Mouse (Mus musculus): Measurements from ENCODE around the gene Lgr4. TPM values are rescaled to one million over a fixed set of nuclear protein-coding genes. Genes with fewer than 3 reads are reported as not detected.

The Lgr4 gene
- total and polyA plus RNA-seq, 2 experiments from 2014 or later: 10.9 to 49.7 TPM

DNA sequence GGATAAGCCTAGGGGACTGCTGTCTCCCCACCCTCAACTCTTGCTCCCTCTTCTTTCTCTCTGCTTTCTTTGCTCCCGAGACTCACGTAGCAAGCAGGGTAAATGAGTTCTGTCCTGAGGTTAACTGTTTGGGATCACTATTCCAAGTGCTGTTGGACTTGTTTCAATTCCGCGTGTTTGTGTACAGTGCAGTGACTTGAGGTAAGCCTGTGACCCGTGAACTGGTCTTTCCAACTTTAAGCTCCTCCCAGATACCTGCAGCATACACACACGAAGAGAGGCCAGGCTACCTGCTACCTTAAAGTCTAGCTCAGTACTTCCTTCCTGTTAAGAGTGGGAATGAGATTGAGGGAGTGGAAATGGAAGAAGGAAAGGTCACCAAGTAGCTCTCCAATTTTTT, 66.0 kb downstream of the Lgr4 start:
- Histone ChIP-seq H3K4me2 (ENCODE audit: low read depth, low read length) (no peak overlapping the region), H3K9ac (replicated peaks; ENCODE audit: low read depth, low read length) (no peak overlapping the region), H3K27ac (ENCODE audit: low read depth) (no peak overlapping the region), H3K9me3 (replicated peaks; ENCODE audit: control insufficient read depth, low read length) (no peaks in the 10 kb centered on the region), H3K27me3 (ENCODE audit: control insufficient read depth, insufficient read depth, low read length) (no peaks in the 10 kb centered on the region), H3K36me3 (replicated peaks; ENCODE audit: control insufficient read depth, insufficient read depth, low read length) (no peaks in the 10 kb centered on the region), H3K4me3 (ENCODE audit: low read depth, low read length) (no peak overlapping the region), H3K4me1 (ENCODE audit: control insufficient read depth, insufficient read depth) (peaks cover 57% of the 10 kb centered on the region)
- TF ChIP-seq EP300 (IDR thresholded peaks at IDR 0.05; ENCODE audit: low read depth): no peak
- ATAC-seq (ENCODE audit: insufficient read depth, low read depth) (no peak), DNase-seq (ENCODE audit: low spot score) (no peak)
- 86% methylated on average over 6 of the region's 6 CpGs for WGBS

DNA sequence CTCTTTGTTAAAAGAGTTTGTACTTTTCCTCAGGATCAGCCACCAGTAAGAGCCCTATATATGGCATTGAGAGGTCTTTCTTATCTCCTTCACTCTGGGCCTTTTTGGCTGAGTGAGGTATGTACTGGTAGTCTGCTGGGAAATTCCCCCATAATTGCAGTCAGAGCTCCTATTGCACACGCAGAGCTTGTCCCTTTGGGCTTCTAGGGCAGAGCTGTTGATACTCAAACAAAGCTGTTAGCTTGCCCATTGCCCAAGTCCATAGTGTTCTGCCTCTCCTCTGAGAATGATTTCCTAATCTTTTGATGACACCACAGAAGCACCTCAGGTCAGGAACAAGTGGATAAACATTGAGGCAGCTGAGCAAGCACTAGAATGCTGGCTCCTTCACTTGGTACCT, 67.5 kb downstream of the Lgr4 start:
- peaks cover 65% of the 10 kb centered on the region for H3K4me1 ChIP-seq (ENCODE audit: control insufficient read depth, insufficient read depth)
- ATAC-seq (ENCODE audit: insufficient read depth, low read depth) (peak; percentile 68; the same call in 1 of the 2 replicates), DNase-seq (ENCODE audit: low spot score) (peak; percentile 60)
- TF ChIP-seq CTCF (IDR thresholded peaks at IDR 0.05; ENCODE audit: low read depth) (no peak), EP300 (IDR thresholded peaks at IDR 0.05; ENCODE audit: low read depth) (no peak)
- no peaks in the 10 kb centered on the region for H3K27me3 ChIP-seq (ENCODE audit: control insufficient read depth, insufficient read depth, low read length)
- H3K36me3 ChIP-seq (replicated peaks; ENCODE audit: control insufficient read depth, insufficient read depth, low read length): no peaks in the 10 kb centered on the region
- no peaks in the 10 kb centered on the region for H3K9me3 ChIP-seq (replicated peaks; ENCODE audit: control insufficient read depth, low read length)
- H3K27ac ChIP-seq (ENCODE audit: low read depth): peak overlapping the region; percentile 52
- H3K4me2 ChIP-seq (ENCODE audit: low read depth, low read length): no peak overlapping the region
- no peak overlapping the region for H3K9ac ChIP-seq (replicated peaks; ENCODE audit: low read depth, low read length)
- no peak overlapping the region for H3K4me3 ChIP-seq (ENCODE audit: low read depth, low read length)
- 14% methylated on average over 1 of the region's 1 CpGs for WGBS

DNA sequence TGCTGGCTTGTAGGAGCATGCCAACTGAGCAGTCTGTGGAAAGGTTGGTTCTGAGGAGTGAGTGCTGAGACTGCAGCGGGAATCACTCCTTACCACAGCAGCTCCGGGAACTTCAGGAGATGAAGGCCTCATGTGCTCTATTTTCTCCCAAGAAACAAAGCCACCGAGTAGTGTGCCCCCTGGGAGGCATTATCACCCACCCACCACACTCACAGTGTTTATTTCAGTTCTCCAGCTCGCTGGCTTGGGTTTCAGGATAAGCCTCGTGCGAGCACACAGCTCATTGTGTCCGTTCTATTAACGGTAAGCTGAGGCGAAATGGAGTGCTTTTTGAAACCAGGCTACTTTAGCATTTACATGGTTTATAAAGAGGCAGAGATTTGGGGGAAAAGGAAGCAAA, 68.1 kb downstream of the Lgr4 start:
- H3K4me2 ChIP-seq (ENCODE audit: low read depth, low read length): no peak overlapping the region
- no peaks in the 10 kb centered on the region for H3K36me3 ChIP-seq (replicated peaks; ENCODE audit: control insufficient read depth, insufficient read depth, low read length)
- no peak for DNase-seq (ENCODE audit: low spot score)
- peaks cover 62% of the 10 kb centered on the region for H3K4me1 ChIP-seq (ENCODE audit: control insufficient read depth, insufficient read depth)
- H3K4me3 ChIP-seq (ENCODE audit: low read depth, low read length): no peak overlapping the region
- ATAC-seq (ENCODE audit: insufficient read depth, low read depth): no peak
- no peaks in the 10 kb centered on the region for H3K27me3 ChIP-seq (ENCODE audit: control insufficient read depth, insufficient read depth, low read length)
- TF ChIP-seq EP300 (IDR thresholded peaks at IDR 0.05; ENCODE audit: low read depth) (no peak), CTCF (IDR thresholded peaks at IDR 0.05; ENCODE audit: low read depth) (no peak)
- WGBS: 37% methylated on average over 9 of the region's 9 CpGs
- H3K9ac ChIP-seq (replicated peaks; ENCODE audit: low read depth, low read length): no peak overlapping the region
- H3K9me3 ChIP-seq (replicated peaks; ENCODE audit: control insufficient read depth, low read length): no peaks in the 10 kb centered on the region
- H3K27ac ChIP-seq (ENCODE audit: low read depth): peak overlapping the region; percentile 52

GRCm38 (mm10) chr2:109986036-109986785, 68.8 kb downstream of the Lgr4 start:
- Histone ChIP-seq H3K4me3 (ENCODE audit: low read depth, low read length) (no peak overlapping the region), H3K27ac (ENCODE audit: low read depth) (no peak overlapping the region), H3K9me3 (replicated peaks; ENCODE audit: control insufficient read depth, low read length) (no peaks in the 10 kb centered on the region), H3K36me3 (replicated peaks; ENCODE audit: control insufficient read depth, insufficient read depth, low read length) (no peaks in the 10 kb centered on the region), H3K9ac (replicated peaks; ENCODE audit: low read depth, low read length) (no peak overlapping the region), H3K4me1 (ENCODE audit: control insufficient read depth, insufficient read depth) (peaks cover 55% of the 10 kb centered on the region), H3K27me3 (ENCODE audit: control insufficient read depth, insufficient read depth, low read length) (no peaks in the 10 kb centered on the region), H3K4me2 (ENCODE audit: low read depth, low read length) (no peak overlapping the region)
- 70% methylated on average over 11 of the region's 11 CpGs for WGBS
- ATAC-seq (ENCODE audit: insufficient read depth, low read depth) (no peak), DNase-seq (ENCODE audit: low spot score) (no peak)
- TF ChIP-seq EP300 (IDR thresholded peaks at IDR 0.05; ENCODE audit: low read depth) (no peak), CTCF (IDR thresholded peaks at IDR 0.05; ENCODE audit: low read depth) (no peak)

- ATAC-seq (ENCODE audit: insufficient read depth, low read depth) (no peak), DNase-seq (ENCODE audit: low spot score) (no peak)
- Histone ChIP-seq H3K4me2 (ENCODE audit: low read depth, low read length) (no peak overlapping the region), H3K4me1 (ENCODE audit: control insufficient read depth, insufficient read depth) (peaks cover 54% of the 10 kb centered on the region), H3K36me3 (replicated peaks; ENCODE audit: control insufficient read depth, insufficient read depth, low read length) (no peaks in the 10 kb centered on the region), H3K9ac (replicated peaks; ENCODE audit: low read depth, low read length) (no peak overlapping the region), H3K4me3 (ENCODE audit: low read depth, low read length) (no peak overlapping the region), H3K27me3 (ENCODE audit: control insufficient read depth, insufficient read depth, low read length) (no peaks in the 10 kb centered on the region), H3K9me3 (replicated peaks; ENCODE audit: control insufficient read depth, low read length) (no peaks in the 10 kb centered on the region), H3K27ac (ENCODE audit: low read depth) (no peak overlapping the region)
- TF ChIP-seq CTCF (IDR thresholded peaks at IDR 0.05; ENCODE audit: low read depth) (no peak), EP300 (IDR thresholded peaks at IDR 0.05; ENCODE audit: low read depth) (no peak)
- WGBS: 77% methylated on average over 5 of the region's 5 CpGs
Measured at GRCm38 (mm10) chr2:109987946-109988345, 70.5 kb downstream of the Lgr4 start.

DNA sequence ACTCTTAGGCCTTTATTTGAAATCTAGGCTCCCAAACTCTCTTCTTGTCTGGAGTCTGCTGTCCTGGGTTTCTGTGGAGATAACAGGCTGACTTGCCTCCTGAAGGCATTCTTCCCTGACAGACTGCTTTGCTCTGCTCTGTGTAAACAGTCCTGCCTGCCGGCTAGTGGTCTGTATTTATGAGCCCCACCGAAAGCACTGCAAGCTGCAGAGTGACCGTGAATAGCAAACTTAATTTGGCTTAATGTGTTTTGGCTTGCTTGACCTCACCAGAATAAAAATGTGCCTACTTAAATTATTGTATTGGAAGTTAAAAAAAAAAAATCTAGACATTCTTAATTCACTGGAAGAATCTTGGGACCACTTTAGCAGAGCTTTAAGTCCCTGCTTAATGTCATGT, 71.7 kb downstream of the Lgr4 start:
- no peak for ATAC-seq (ENCODE audit: insufficient read depth, low read depth)

More for the DNA sequence above, 71.7 kb downstream of the Lgr4 start:
- Histone ChIP-seq H3K27ac (ENCODE audit: low read depth) (peak overlapping the region; percentile 51), H3K36me3 (replicated peaks; ENCODE audit: control insufficient read depth, insufficient read depth, low read length) (no peaks in the 10 kb centered on the region), H3K27me3 (ENCODE audit: control insufficient read depth, insufficient read depth, low read length) (no peaks in the 10 kb centered on the region), H3K9me3 (replicated peaks; ENCODE audit: control insufficient read depth, low read length) (no peaks in the 10 kb centered on the region), H3K9ac (replicated peaks; ENCODE audit: low read depth, low read length) (no peak overlapping the region), H3K4me3 (ENCODE audit: low read depth, low read length) (no peak overlapping the region), H3K4me2 (ENCODE audit: low read depth, low read length) (no peak overlapping the region), H3K4me1 (ENCODE audit: control insufficient read depth, insufficient read depth) (peaks cover 50% of the 10 kb centered on the region)
- no peak for TF ChIP-seq CTCF (IDR thresholded peaks at IDR 0.05; ENCODE audit: low read depth)
- no peak for TF ChIP-seq EP300 (IDR thresholded peaks at IDR 0.05; ENCODE audit: low read depth)
- WGBS: 14% methylated on average over 3 of the region's 3 CpGs
- no peak for DNase-seq (ENCODE audit: low spot score)

Data from heart, postnatal 0 days (tissue).